Mouse (Mus musculus) stomach, embryonic 15.5 days (tissue): Measurements from ENCODE around the gene Ppp2r3d. TPM values are rescaled to one million over a fixed set of nuclear protein-coding genes. Genes with fewer than 3 reads are reported as not detected.

Experiments used
- polyA plus RNA-seq: library from polyadenylated mRNA; unstranded; fragments of >200 nt; fragmentation: Nextera tagmentation; extraction: Ambion mirVana; gene quantifications from 2 replicates; pipeline ENCODE4 v1.2.1, GENCODE M21; 2015

Ppp2r3d gene
- polyA plus RNA-seq, 1 experiment from 2014 or later, result 128 TPM

Other genes with a start within 250 kb of the Ppp2r3d start
- 12.5 and 13.3 TPM in 2 replicates for gene 2010315B03Rik, start 164.2 kb downstream of the Ppp2r3d start, polyA plus RNA-seq
- not detected in 2 replicates for gene Gm21836, start 16.9 kb upstream of the Ppp2r3d start, polyA plus RNA-seq